Mouse (Mus musculus) lung, postnatal 0 days (tissue): ENCODE data around the gene Ecsit.

Source experiments
- CTCF ChIP-seq: IDR thresholded peaks from 2 replicates; pipeline ENCODE4 v1.5.1; 2016; ENCODE audit warnings: antibody characterized with exemption, mild to moderate bottlenecking
- EP300 ChIP-seq: IDR thresholded peaks from 2 replicates; pipeline ENCODE4 v1.6.1; 2016; ENCODE audit warnings: antibody characterized with exemption, mild to moderate bottlenecking, control low read depth

DNA sequence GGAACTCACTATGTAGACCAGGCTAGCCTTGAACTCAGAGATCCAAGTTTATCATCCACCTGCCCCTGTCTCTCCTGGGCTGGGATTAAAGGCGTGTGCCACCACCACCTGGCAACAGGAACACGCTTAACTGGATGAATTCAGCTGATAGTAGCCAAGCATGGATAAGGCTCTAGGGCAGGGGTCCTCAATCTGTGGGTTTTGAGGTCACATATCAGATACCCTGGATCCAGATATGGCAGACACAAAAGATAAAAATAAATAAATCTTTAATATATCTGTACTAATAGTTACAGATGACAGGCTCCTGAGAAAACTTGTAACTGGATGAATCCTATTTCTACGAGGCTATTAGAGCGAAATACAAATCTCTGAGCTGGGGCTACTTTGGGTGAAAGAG lies 30.4 kb upstream of the Ecsit start:
- no peak for TF ChIP-seq CTCF
- no peak for TF ChIP-seq EP300
